Mouse (Mus musculus) myocyte (in vitro differentiated cells): ENCODE results near the gene Dqx1. TPM values are rescaled to one million over a fixed set of nuclear protein-coding genes. Genes with fewer than 3 reads are reported as not detected.

Source experiments
- H3K27me3 ChIP-seq: one replicate; pipeline ENCODE4 v1.6.1; 2011; ENCODE audit not compliant: control insufficient read depth, insufficient read depth, insufficient read length
- H3K36me3 ChIP-seq: one replicate; pipeline ENCODE4 v1.6.1; 2011; ENCODE audit not compliant: control insufficient read depth, insufficient read depth
- H3K4me2 ChIP-seq: one replicate; pipeline ENCODE4 v1.6.1; 2011; ENCODE audit warnings: low read depth, control low read depth
- H3K4me3 ChIP-seq: one replicate; pipeline ENCODE4 v1.5.1; 2011; ENCODE audit warnings: mild to moderate bottlenecking, control low read depth, moderate library complexity
- H3K79me2 ChIP-seq: one replicate; pipeline ENCODE4 v1.6.1; 2011; ENCODE audit not compliant: control insufficient read depth, insufficient read depth
- H3ac ChIP-seq: one replicate; pipeline ENCODE4 v1.6.1; 2011; ENCODE audit not compliant: control insufficient read depth, insufficient read length
- CEBPB ChIP-seq: IDR thresholded peaks from 2 replicates; pipeline ENCODE4 v1.6.1; 2011; ENCODE audit warnings: mild to moderate bottlenecking, moderate library complexity; ENCODE audit not compliant: poor library complexity, insufficient read depth, severe bottlenecking
- E2F4 ChIP-seq: IDR thresholded peaks from one replicate; pipeline ENCODE4 v1.6.1; 2011; ENCODE audit warnings: mild to moderate bottlenecking, control low read depth, moderate library complexity; ENCODE audit not compliant: insufficient read depth
- MAX ChIP-seq: IDR thresholded peaks from one replicate; pipeline ENCODE4 v1.6.1; 2011; ENCODE audit warnings: low read depth, mild to moderate bottlenecking, control low read depth
- MYOD1 ChIP-seq, 3 experiments: IDR thresholded peaks; one replicate each; pipeline ENCODE4 v1.6.1; 2011; ENCODE audit warnings: control low read depth in 2 of 3, low read depth in 2 of 3, mild to moderate bottlenecking in 2 of 3, moderate library complexity in 1 of 3; ENCODE audit not compliant: insufficient read length in 2 of 3, control insufficient read depth in 1 of 3
- MYOG ChIP-seq, 3 experiments: IDR thresholded peaks; one replicate each; pipeline ENCODE4 v1.6.1; 2011; ENCODE audit warnings: control low read depth in 2 of 3, low read depth in 2 of 3, mild to moderate bottlenecking in 2 of 3; ENCODE audit not compliant: insufficient read length in 2 of 3, control insufficient read depth in 1 of 3, insufficient read depth in 1 of 3
- POLR2A ChIP-seq: IDR thresholded peaks from one replicate; pipeline ENCODE4 v1.6.1; 2011; ENCODE audit warnings: low read depth, mild to moderate bottlenecking, control low read depth, moderate library complexity; ENCODE audit not compliant: insufficient read length
- POLR2AphosphoS2 ChIP-seq: IDR thresholded peaks from one replicate; pipeline ENCODE4 v1.6.1; 2011; ENCODE audit warnings: low read depth, control low read depth; ENCODE audit not compliant: insufficient read length
- REST ChIP-seq: IDR thresholded peaks from one replicate; pipeline ENCODE4 v1.6.1; 2011; ENCODE audit warnings: mild to moderate bottlenecking, control low read depth, moderate library complexity; ENCODE audit not compliant: insufficient read depth, insufficient read length
- SRF ChIP-seq: IDR thresholded peaks from one replicate; pipeline ENCODE4 v1.6.1; 2011; ENCODE audit warnings: low read depth; ENCODE audit not compliant: control insufficient read depth, insufficient read length
- TCF12 ChIP-seq: IDR thresholded peaks from one replicate; pipeline ENCODE4 v1.6.1; 2011; ENCODE audit warnings: mild to moderate bottlenecking, control low read depth; ENCODE audit not compliant: poor library complexity, insufficient read depth, severe bottlenecking
- TCF3 ChIP-seq: IDR thresholded peaks from one replicate; pipeline ENCODE4 v1.6.1; 2011; ENCODE audit warnings: low read depth, control low read depth; ENCODE audit not compliant: insufficient read length
- USF1 ChIP-seq: IDR thresholded peaks from one replicate; pipeline ENCODE4 v1.6.1; 2011; ENCODE audit warnings: low read depth, mild to moderate bottlenecking, control low read depth, moderate library complexity
- polyA plus RNA-seq: library from polyadenylated mRNA; unstranded; fragments of >200 nt; fragmentation: generic; extraction: Trizol; gene quantifications from one replicate; pipeline ENCODE4 v1.2.1, GENCODE M21; 2012; ENCODE audit warnings: missing spikeins

Gene Dqx1
- polyA plus RNA-seq, 1 experiment = 0.24 TPM

DNA sequence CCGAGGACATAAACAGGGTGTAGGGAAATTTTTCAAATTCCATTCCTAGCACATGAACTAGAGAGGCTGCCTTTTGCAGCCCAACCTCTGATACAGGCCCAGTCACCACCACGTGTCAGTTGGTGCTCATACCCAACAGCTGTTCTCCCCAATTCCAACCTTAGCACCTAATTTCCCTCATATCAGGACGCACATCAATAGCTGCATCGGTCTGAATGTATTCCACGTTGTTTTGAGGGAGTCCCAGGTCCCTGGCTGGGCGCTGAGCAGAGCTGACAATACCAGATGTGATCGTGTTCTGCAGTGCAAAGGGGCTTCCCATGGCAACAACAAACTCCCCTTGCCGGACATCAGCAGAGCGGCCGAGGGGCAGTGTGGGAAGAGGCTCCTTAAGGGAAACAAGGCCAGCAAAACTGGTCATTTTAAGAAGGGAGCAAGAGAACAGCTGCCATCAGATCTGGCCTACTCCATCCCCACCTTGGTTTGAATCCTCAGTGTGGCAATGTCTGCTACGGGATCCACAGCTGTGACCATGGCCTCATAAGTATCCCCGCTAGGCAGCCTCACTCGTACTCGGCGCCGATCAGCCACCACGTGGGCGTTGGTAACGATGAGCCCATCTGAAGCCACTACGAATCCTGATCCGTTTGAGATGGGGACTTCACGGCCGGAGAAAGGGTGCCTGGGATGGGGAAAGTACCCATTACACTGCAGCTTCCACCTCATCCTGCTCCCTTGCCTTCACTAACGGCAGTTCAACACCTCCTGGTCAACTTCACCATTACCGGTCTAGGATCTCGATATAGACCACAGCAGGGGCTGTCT is 4.3 kb upstream of the Dqx1 start:
- TF ChIP-seq E2F4 = no peak
- peak; percentile 63 for TF ChIP-seq USF1
- no peak for TF ChIP-seq TCF12
- no peak for TF ChIP-seq SRF
- TF ChIP-seq MAX = peak; percentile 78
- peak; percentile 33 to 87 (median 78) for TF ChIP-seq MYOD1 (IDR thresholded peaks at IDR 0.05; ENCODE audit: control insufficient read depth in 1 of 3, insufficient read length in 2 of 3, low read depth in 2 of 3)
- TF ChIP-seq TCF3 = no peak
- peak; percentile 12 for TF ChIP-seq POLR2AphosphoS2
- peak; percentile 37 for TF ChIP-seq POLR2A
- no peak for TF ChIP-seq CEBPB
- no peak for TF ChIP-seq REST
- TF ChIP-seq MYOG (IDR thresholded peaks at IDR 0.05; ENCODE audit: control insufficient read depth in 1 of 3, insufficient read depth in 1 of 3, insufficient read length in 2 of 3, low read depth in 2 of 3) = peak; percentile 33 to 85 (median 58)
- Histone ChIP-seq H3K36me3 (peaks cover 21% of the 10 kb centered on the region), H3K4me3 (peak overlapping the region; percentile 100), H3ac (peak overlapping the region; percentile 78), H3K79me2 (peaks cover 43% of the 10 kb centered on the region), H3K27me3 (no peaks in the 10 kb centered on the region), H3K4me2 (peak overlapping the region; percentile 82)

DNA sequence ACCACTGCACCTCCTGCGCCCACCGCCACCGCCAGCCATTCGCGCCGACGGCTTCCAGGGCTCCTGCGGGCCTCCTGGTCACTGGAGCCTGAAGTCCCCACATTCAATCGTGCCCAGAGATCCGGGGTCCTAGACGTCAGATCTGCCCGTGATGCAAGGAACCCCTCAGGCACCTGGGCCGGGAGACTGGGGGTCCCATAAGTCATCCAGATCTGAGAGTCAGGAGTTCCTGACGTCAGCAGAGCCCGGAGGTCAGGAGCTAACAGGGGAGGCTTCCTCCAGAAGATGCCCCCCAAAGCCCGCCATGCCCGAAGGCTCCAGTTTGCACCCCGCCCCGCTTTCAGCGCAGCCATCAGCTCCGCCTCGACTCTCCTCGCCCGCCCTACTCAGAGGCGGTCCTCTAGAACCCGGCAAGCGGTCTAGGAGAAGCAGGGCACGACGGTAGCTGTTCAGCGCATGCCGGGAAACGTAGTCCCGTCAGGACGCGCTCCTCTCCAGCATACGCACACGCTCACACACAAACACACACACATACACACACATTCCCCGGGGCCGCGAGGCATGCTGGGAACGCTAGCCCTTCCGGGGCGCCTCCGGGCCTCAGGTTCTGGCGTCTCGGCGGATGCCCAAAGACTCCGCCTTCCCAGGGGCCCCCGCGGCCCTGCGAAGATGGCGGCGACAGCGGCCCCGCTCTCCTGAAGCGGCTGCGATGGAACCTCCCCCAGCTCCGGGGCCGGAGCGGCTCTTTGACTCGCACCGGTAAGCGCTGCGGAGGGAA is 3.4 kb upstream of the Dqx1 start, which contains the start of gene Aup1:
Gene Aup1 (plus strand): TSS at position 448 of the 778 bp plus-strand sequence.
- Histone ChIP-seq H3K79me2 (peaks cover 43% of the 10 kb centered on the region), H3K27me3 (no peaks in the 10 kb centered on the region), H3K4me2 (peak within 1 kb of the TSS; percentile 94), H3K36me3 (peaks cover 21% of the 10 kb centered on the region), H3ac (peak within 1 kb of the TSS; percentile 78), H3K4me3 (peak within 1 kb of the TSS; percentile 100)
- TF ChIP-seq POLR2A = peak; percentile 62
- TF ChIP-seq REST = peak; percentile 39
- TF ChIP-seq SRF = peak; percentile 82
- TF ChIP-seq MYOG (IDR thresholded peaks at IDR 0.05; ENCODE audit: control insufficient read depth in 1 of 3, insufficient read depth in 1 of 3, insufficient read length in 2 of 3, low read depth in 2 of 3) = peak in 2 of 3 experiments; percentile 59 to 77
- TF ChIP-seq MYOD1 (IDR thresholded peaks at IDR 0.05; ENCODE audit: control insufficient read depth in 1 of 3, insufficient read length in 2 of 3, low read depth in 2 of 3) = peak in 2 of 3 experiments; percentile 66 to 68
- no peak for TF ChIP-seq TCF3
- TF ChIP-seq MAX = no peak
- TF ChIP-seq TCF12 = no peak
- no peak for TF ChIP-seq CEBPB
- peak; percentile 53 for TF ChIP-seq E2F4
- TF ChIP-seq USF1 = no peak
- TF ChIP-seq POLR2AphosphoS2 = peak; percentile 51

DNA sequence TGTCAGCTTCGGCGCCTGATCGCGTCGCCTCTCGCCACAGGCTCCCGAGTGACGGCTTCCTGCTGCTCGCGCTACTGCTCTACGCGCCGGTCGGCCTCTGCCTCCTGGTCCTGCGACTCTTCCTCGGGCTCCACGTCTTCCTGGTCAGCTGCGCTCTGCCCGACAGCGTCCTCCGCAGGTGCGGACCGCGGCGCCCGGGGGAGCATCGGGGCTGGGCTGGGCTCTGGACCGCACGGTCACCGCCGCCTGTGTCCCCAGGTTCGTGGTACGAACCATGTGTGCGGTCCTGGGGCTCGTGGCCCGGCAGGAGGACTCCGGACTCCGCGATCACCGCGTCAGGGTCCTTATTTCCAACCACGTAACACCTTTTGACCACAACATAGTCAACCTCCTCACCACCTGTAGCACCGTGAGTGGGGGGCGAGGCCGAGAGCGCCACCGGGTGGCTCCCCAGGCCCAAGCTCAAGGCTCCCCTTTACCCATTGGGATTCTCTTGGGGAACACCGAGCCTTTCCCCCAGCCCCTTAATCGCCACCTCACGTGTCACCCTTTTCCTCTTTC is 2.7 kb upstream of the Dqx1 start, which contains the start of gene Htra2:
Gene Htra2 (minus strand): TSS at position 403 of the 561 bp plus-strand sequence.
- H3K27me3 ChIP-seq = no peaks in the 10 kb centered on the region
- TF ChIP-seq TCF12 (no peak), TCF3 (no peak), POLR2A (no peak), MAX (no peak), MYOG (IDR thresholded peaks at IDR 0.05; ENCODE audit: control insufficient read depth in 1 of 3, insufficient read depth in 1 of 3, insufficient read length in 2 of 3, low read depth in 2 of 3) (no peak), MYOD1 (IDR thresholded peaks at IDR 0.05; ENCODE audit: control insufficient read depth in 1 of 3, insufficient read length in 2 of 3, low read depth in 2 of 3) (no peak), REST (no peak), CEBPB (no peak), POLR2AphosphoS2 (no peak), E2F4 (no peak), USF1 (no peak), SRF (no peak)
- peak within 1 kb of the TSS; percentile 94 for H3K4me2 ChIP-seq
- peaks cover 43% of the 10 kb centered on the region for H3K79me2 ChIP-seq
- peak within 1 kb of the TSS; percentile 100 for H3K4me3 ChIP-seq
- peaks cover 21% of the 10 kb centered on the region for H3K36me3 ChIP-seq
- H3ac ChIP-seq = peak within 1 kb of the TSS; percentile 78

DNA sequence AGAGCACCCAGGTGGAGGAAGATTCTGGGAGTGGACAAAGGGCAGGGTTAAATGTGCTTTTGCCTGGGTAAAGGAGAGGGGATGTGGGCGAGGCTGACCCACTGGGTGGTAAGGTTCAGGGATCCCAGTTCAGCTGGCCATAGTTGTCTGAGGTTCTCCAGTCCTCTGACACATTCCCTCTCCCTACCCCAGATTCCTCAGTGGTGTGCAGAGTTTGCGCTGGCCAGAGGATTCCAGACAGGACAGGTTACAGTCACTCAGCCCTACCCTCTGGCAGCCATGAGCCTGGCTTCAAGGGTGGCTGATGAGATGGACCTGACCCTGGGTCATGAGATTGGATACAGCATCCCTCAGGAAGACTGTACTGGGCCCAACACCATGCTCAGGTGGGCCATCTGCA is 1.1 kb downstream of the Dqx1 start:
- H3K4me2 ChIP-seq = no peak overlapping the region
- peaks cover 13% of the 10 kb centered on the region for H3K27me3 ChIP-seq
- H3K79me2 ChIP-seq = peaks cover 23% of the 10 kb centered on the region
- peaks cover 13% of the 10 kb centered on the region for H3K36me3 ChIP-seq
- no peak overlapping the region for H3ac ChIP-seq
- H3K4me3 ChIP-seq = no peak overlapping the region
- no peak for TF ChIP-seq SRF
- peak; percentile 56 for TF ChIP-seq POLR2AphosphoS2
- TF ChIP-seq POLR2A = peak; percentile 22
- TF ChIP-seq MYOG (IDR thresholded peaks at IDR 0.05; ENCODE audit: control insufficient read depth in 1 of 3, insufficient read depth in 1 of 3, insufficient read length in 2 of 3, low read depth in 2 of 3) = no peak
